Mouse (Mus musculus) kidney, postnatal 10 days (tissue): ENCODE results near the gene Arhgap9.
"Not testable (repeated sequence)": the region's sequence is repeated elsewhere in the genome, so short reads cannot be mapped to it uniquely, and the experiment has no call there.

Source experiments
- DNase-seq: peaks from one replicate; pipeline ENCODE4 v3.0.0; 2021; ENCODE audit warnings: mixed read lengths

Gene Arhgap9

DNA sequence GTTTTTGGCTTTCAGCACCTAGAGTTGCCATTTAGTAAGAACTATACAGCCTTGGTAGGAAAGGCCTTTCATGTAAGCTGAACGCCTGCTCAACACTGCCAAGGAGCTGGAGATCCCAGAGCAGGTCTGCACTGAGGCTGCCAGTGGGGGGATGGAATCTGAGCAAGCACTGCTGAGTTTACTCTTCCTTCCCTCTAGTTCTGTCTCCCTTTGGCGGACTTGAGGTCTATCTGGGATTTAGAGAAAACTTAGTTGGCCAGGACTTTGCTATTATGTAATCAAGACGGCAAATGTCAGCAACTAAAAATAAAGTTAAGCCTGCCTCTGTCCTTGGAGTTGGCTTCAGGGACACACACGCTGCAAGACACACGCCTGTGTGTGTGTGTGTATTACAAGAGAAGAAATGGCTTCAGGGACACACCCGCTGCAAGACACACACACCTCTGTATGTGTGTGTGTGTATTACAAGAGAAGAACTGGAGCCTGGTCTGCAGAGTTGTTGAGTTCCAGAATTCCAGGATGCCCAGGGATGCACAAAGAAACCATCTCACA is 28.7 kb upstream of the Arhgap9 start:
- DNase-seq: no peak

GRCm38 (mm10) chr10:127293590-127294113 is 28.1 kb upstream of the Arhgap9 start:
- no peak for DNase-seq

- DNase-seq: peak; percentile 9
Observed at GRCm38 (mm10) chr10:127294895-127295510, 26.8 kb upstream of the Arhgap9 start.

GRCm38 (mm10) chr10:127295986-127296794 is 25.6 kb upstream of the Arhgap9 start:
- peak; percentile 6 for DNase-seq

- peak; percentile 4 for DNase-seq
Observed at GRCm38 (mm10) chr10:127297015-127297871, 24.5 kb upstream of the Arhgap9 start.

DNA sequence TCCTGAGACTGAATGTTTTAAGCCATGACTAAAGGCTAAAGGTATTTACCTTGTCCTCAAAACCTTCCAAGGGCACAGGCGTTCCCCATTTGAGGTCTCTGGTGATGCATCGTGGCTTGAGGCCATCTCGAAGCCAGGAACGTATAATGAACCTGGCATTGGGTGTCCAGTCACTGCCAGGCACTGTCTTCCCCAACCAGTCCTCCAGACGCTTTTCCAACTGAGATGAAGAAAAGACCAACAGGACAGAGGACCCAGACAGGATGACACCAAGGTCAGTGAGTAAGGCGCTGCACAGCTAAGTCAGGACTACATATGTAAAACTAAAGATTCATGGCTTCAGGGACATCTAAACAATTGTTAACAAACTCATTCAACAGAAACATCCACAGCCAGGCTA is 21.4 kb upstream of the Arhgap9 start:
- DNase-seq: no peak

DNA sequence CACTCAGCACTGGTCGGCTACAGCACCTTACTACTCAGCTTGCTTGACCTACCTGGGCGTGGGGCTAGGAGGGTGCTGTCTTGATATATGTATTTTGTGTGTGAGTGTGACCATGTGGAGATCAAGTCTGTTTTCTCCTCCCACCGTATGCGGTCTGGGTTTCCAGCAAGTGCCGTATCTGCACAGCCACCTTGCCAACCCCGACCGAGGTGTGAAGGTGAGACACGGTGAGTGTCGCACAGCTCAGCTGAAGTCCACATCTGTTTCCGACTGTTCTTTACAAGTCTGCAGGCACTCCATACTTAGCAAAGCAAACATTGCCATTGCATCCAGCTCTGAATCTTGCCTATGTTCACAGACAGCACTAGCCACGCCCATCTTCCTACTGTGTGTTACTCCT is 18.6 kb upstream of the Arhgap9 start:
- no peak for DNase-seq

DNA sequence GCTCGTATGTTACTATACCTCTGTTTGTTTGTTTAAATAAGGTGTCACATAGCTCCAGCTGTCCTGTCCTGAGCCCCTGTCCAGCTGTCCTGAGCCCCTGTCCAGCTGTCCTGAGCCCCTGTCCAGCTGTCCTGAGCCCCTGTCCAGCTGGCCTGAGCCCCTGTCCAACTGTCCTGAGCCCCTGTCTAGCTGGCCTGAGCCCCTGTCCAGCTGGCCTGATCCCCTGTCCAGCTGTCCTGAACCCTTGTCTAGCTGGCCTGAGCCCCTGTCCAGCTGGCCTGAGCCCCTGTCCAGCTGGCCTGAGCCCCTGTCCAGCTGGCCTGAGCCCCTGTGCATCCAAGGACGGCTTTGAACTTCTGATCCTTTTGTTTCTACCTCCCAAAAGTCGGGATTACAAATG is 12.6 kb upstream of the Arhgap9 start:
- not testable (repeated sequence) for DNase-seq

GRCm38 (mm10) chr10:127310523-127311475 is 11.0 kb upstream of the Arhgap9 start:
- no peak for DNase-seq

DNA sequence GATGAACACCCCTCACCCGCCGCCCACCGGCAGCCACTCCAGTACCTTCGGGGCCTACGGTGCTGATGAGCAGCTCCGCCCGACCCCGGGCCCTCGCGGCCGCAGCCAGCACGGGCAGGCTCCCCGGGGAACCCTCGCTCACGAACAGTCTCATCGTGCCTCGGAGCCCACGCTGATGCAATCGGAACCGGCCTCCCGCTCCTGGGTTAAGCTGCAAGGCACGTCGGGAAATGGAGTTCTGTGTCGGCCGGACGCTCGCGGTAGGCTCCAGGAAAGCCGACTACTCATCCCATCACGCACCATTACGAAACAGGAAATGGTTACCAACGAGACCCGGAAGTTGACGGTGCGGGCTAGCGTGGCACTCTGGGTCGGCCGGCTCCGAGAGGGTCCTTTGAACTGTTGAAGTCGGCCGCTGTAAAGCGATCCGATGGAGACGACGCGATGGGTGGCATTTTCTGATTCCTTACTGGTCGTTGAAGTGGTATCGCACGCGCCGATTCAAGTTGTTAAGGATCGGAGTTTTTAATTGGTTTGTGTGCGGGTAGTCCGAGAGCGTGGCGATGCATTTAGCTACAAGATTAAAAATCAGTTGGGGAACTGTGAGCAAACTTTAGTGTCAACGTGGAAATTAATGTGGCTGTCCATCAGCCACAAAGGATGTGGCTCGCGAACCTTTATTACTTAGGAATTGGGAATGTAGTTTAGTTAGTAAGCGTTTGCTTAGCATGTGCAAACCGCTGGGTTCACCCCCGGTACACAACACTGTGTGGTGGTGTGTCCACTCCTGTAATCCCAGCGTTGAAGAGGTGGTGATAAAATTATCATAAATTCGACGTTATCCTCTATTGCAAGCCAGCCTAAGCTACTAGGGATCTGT is 10.0 kb upstream of the Arhgap9 start, which contains the start of gene Mars:
Gene Mars (minus strand): TSS at position 311 of the 880 bp plus-strand sequence.
- peak; percentile 95 for DNase-seq

DNA sequence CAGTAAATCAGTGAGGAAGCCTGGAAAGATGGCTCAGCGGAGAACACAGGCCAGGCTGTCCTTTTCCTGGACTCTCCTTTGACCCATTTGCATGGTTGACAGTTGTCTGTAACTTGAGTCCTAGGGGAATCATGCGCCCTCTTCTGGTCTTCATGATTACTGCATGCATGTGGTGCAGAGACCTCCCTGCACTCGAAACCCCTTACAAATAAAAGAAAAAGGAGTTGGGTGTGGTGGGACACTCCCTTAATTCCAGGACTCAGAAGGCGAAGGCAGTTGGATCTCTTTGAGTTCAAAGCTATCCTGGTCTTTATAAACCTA is 9.4 kb upstream of the Arhgap9 start:
- peak; percentile 88 for DNase-seq

- DNase-seq: no peak
Observed at GRCm38 (mm10) chr10:127312858-127313257, 8.9 kb upstream of the Arhgap9 start.

DNA sequence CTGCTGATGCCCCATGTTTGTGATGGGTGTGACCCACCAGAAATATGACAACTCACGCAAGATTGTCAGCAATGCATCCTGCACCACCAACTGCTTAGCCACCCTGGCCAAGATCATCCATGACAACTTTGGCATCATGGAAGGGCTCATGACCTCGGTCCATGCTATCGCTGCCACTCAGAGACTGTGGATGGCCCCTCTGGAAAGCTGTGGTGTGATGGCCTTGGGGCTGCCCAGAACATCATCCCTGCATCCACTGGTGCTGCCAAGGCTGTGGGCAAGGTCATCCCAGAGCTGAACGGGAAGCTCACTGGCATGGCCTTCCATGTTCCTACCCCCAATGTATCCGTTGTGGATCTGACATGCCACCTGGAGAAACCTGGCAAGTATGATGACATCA is 8.2 kb upstream of the Arhgap9 start:
- not testable (repeated sequence) for DNase-seq

GRCm38 (mm10) chr10:127314950-127315349 is 6.8 kb upstream of the Arhgap9 start:
- DNase-seq: not testable (repeated sequence)

DNA sequence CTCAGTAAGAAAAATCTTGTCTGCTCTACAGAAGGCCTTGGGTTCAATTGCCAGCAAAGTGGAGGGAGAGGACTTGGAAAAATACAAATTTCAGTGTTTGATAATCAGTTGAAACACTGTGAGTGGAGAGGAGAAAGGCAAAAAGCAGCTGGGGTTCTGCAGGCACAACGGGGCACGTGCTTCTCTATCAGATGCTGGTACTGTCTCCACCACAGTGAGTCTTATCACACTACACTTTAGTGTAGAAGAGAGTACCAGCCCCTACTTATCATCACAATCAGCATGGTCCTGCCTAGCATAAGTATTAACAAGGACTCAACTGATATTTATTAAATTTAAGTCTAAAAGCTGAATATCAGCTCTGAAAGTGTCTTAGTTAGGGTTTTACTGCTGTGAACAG is 4.5 kb upstream of the Arhgap9 start:
- no peak for DNase-seq

DNA sequence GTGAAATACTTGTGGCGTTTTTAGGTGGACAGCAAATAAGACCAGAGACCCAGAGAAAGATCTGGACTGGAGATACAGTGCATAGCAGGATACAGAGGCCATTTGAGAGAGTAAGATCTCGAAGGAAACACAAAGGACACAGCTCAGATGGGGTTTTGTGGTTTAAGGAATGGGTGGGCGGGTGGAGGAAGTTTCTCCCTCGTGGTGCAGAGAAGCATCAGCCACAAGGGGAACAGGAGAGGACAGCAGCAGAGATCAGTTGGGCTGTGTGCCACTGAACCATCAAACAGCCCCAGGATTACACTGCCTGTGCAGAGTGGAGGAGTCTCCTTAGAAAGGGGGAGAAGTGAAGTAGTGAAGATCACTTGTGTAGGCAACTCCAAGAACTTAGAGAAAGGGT is 3.8 kb upstream of the Arhgap9 start:
- DNase-seq: no peak

DNA sequence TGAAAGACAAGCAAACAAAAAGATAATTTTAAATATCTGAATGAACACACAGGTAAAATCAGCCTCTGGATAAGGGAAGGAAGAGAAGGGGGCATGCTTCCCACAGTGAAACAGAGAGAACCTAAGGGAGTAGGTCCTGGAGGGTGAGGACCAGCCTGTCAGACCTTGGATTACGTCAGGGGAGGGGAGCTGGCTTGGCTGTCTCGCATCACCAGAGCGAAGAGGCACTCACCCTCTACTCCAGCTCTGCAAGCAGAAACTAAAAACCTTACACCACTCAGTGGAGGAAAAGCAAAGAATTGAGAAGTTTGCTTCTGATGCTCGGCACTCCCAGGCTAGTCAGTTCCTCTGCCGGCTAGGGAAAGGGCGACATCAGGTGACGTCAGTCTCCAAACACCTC is 1.8 kb upstream of the Arhgap9 start:
- no peak for DNase-seq

DNA sequence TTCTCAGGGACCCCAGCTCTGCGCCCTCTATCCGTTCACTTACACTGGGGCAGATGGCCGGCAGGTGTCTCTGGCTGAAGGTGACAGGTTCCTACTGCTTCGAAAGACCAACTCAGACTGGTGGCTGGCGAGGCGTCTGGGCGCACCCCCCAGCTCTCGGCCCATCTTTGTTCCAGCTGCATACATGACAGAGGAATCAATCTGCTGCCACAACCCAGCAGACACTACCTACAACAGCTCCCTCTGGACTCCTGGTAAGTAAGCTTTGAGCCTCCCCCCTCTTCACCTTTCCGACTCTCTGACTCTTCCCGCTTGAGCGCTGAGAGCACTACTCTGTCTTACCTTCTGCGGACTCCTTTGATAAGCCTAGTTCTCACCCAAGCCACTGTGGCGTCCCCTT is 414 bp downstream of the Arhgap9 start:
- no peak for DNase-seq

DNA sequence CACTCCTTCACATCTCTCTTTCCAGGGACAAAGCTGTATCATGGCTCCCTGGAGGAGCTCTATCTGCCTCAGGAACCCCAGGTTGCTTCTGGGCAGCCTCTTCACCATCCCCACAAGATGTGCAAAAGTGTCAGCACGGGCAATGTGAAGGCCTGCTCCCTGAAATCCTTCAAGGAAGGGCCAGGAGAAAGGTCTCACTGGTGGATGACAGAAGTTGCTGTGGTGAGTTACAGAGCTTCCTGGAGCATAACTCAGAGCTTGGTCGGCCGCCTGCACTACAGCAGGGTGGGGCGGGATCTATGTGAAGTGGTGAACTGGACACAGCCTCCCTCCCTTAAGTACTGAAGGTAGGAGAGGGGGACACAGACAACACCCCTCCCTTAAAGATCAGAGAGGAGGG is 905 bp downstream of the Arhgap9 start:
- DNase-seq: no peak

DNA sequence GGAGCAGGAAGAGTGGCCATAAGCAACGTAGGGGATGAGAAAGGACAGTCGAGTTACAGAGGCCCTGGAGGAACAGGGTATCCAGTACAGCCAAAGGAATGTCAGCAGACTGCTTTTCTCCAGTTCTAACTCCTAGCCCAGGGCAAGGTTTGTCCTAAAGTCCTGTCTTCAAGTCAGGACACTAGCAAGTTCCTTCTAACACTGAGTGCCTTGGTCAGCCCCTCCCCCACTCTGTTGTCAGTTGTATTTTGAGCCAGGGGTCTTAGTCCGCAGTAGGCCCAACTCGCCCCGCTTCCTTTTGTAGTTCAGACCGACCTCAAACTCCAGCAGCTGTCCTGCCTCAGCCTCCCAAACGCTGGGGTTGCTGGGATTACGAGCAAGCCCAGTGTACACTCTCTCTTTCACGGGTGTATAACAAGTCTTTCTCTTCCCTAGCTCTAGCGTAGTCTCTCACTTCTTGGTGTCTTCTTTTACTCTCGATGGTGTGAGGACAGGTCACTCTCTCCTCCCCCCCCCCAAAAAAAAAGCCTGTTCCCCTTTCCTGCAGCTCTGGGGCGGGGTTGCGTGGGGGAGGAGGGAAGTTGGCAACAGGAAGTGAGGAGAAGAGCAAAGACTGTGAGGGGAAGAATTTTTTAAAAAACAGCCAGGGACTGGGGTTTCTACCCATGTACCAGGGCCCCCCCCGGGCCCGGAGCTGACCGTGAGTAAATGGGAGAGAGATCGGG is 1.5 kb downstream of the Arhgap9 start:
- DNase-seq: no peak
